Mouse (Mus musculus) CH12.LX (cell line): ENCODE results near the gene St8sia1.

Experiments used
- CHD2 ChIP-seq: IDR thresholded peaks from 2 replicates; pipeline ENCODE4 v1.6.1; 2011; ENCODE audit warnings: low read length, improper control_type of control experiment
- CTCF ChIP-seq, 2 experiments: IDR thresholded peaks in 1 of 2; conservative IDR thresholded peaks in 1 of 2; 2 replicates each; pipeline ENCODE4 v1.5.1; 2011 to 2012; ENCODE audit warnings: low read depth in 2 of 2, low read length in 2 of 2, improper control_type of control experiment in 1 of 2, inconsistent platforms in 1 of 2, mild to moderate bottlenecking in 1 of 2, moderate library complexity in 1 of 2
- E2F4 ChIP-seq: IDR thresholded peaks from 2 replicates; pipeline ENCODE4 v1.6.1; 2011; ENCODE audit warnings: low read depth, low read length, improper control_type of control experiment; ENCODE audit not compliant: insufficient replicate concordance
- ETS1 ChIP-seq: conservative IDR thresholded peaks from 2 replicates; pipeline ENCODE4 v1.6.1; 2012; ENCODE audit warnings: low read depth, mild to moderate bottlenecking, inconsistent platforms, low read length, improper control_type of control experiment, moderate library complexity
- HCFC1 ChIP-seq: IDR thresholded peaks from 2 replicates; pipeline ENCODE4 v1.6.1; 2012; ENCODE audit warnings: low read depth, mild to moderate bottlenecking, inconsistent platforms, low read length, improper control_type of control experiment
- POLR2A ChIP-seq: IDR thresholded peaks from 2 replicates; pipeline ENCODE4 v1.6.1; 2011; ENCODE audit warnings: low read depth, mild to moderate bottlenecking, improper control_type of control experiment, low read length
- UBTF ChIP-seq: IDR thresholded peaks from 2 replicates; pipeline ENCODE4 v1.6.1; 2012; ENCODE audit warnings: low read depth, mild to moderate bottlenecking, inconsistent platforms, low read length, improper control_type of control experiment, moderate library complexity
- USF1 ChIP-seq: IDR thresholded peaks from 2 replicates; pipeline ENCODE4 v1.6.1; 2014; ENCODE audit warnings: low read depth, mild to moderate bottlenecking, inconsistent platforms, low read length, improper control_type of control experiment
- USF2 ChIP-seq: conservative IDR thresholded peaks from 2 replicates; pipeline ENCODE4 v1.6.1; 2011; ENCODE audit warnings: low read depth, low read length, improper control_type of control experiment
- ZC3H11A ChIP-seq: IDR thresholded peaks from 2 replicates; pipeline ENCODE4 v1.6.1; 2012; ENCODE audit warnings: low read depth, mild to moderate bottlenecking, inconsistent platforms, low read length, improper control_type of control experiment
- ZMIZ1 ChIP-seq: IDR thresholded peaks from 2 replicates; pipeline ENCODE4 v1.6.1; 2012; ENCODE audit warnings: low read depth, mild to moderate bottlenecking, inconsistent platforms, low read length, improper control_type of control experiment
- ZNF384 ChIP-seq: IDR thresholded peaks from 2 replicates; pipeline ENCODE4 v1.6.1; 2012; ENCODE audit warnings: low read depth, low read length, improper control_type of control experiment, inconsistent platforms

DNA sequence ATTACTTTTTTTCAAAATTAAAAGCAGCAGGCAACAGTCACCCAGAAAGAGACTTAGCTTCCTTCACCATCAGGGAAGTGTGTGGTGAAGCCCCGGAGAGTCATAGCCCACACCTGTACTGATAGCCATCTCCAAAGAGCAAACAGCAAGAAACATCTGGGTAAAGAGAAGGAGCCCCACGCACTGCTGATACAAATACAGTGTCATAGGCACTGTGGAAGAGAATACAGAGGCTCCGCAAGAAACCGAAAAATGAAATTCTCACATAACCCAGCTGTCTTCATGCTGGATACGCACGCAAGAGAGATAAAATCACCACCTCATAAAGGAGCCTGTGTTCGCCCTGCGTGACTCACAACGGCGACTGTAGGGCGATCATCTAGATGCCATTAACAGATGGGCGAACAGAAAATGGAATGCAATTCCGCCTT, 46.8 kb downstream of the St8sia1 start:
- no peak for TF ChIP-seq ZC3H11A
- no peak for TF ChIP-seq CTCF (conservative IDR thresholded peaks at IDR 0.05 in 1 of 2, IDR thresholded peaks at IDR 0.05 in 1 of 2; ENCODE audit: low read depth in 2 of 2, low read length in 2 of 2)
- no peak for TF ChIP-seq POLR2A
- TF ChIP-seq ZMIZ1, result no peak
- no peak for TF ChIP-seq USF1
- no peak for TF ChIP-seq CHD2
- no peak for TF ChIP-seq ZNF384
- no peak for TF ChIP-seq USF2
- TF ChIP-seq UBTF, result no peak
- TF ChIP-seq E2F4, result no peak
- no peak for TF ChIP-seq HCFC1
- TF ChIP-seq ETS1, result no peak
